Mouse (Mus musculus) MEL (cell line): ENCODE measurements at regions not wholly inside any gene's neighbourhood (a gene's known extent, or its start where the extent isn't known, plus 50 kb on each side); places are given as distances from the start of the nearest gene placed in this dataset.

ENCODE experiments used
- DNase-seq: peaks from one replicate; pipeline ENCODE4 v3.0.0; 2011; ENCODE audit warnings: low read depth, low spot score
- H3K27ac ChIP-seq: 2 replicates; pipeline ENCODE4 v1.5.1; 2012; ENCODE audit warnings: low read depth, mild to moderate bottlenecking, control low read depth, low read length, moderate library complexity; ENCODE audit not compliant: control insufficient read depth
- H3K27me3 ChIP-seq, 2 experiments: fragments of 150-350 bp in 1 of 2; sonication (generic) in 1 of 2; 2 replicates each; pipeline ENCODE4 v1.6.1; 2012; ENCODE audit warnings: low read length in 2 of 2, mild to moderate bottlenecking in 2 of 2, improper control_type of control experiment in 1 of 2, moderate library complexity in 1 of 2; ENCODE audit not compliant: insufficient read depth in 2 of 2, control insufficient read depth in 1 of 2
- H3K36me3 ChIP-seq, 2 experiments: 2 replicates each; pipeline ENCODE4 v1.6.1; 2012 to 2014; ENCODE audit warnings: low read length in 2 of 2, improper control_type of control experiment in 1 of 2, inconsistent platforms in 1 of 2, mild to moderate bottlenecking in 1 of 2; ENCODE audit not compliant: insufficient read depth in 2 of 2, control insufficient read depth in 1 of 2
- H3K4me1 ChIP-seq, 2 experiments: fragments of 150-350 bp in 1 of 2; sonication (generic) in 1 of 2; 2 replicates each; pipeline ENCODE4 v1.6.1; 2012; ENCODE audit warnings: low read length in 2 of 2, improper control_type of control experiment in 1 of 2, mild to moderate bottlenecking in 1 of 2; ENCODE audit not compliant: insufficient read depth in 2 of 2, control insufficient read depth in 1 of 2
- H3K4me3 ChIP-seq, 2 experiments: fragments of 150-350 bp in 1 of 2; sonication (generic) in 1 of 2; 2 replicates each; pipeline ENCODE4 v1.5.1; 2012; ENCODE audit warnings: low read depth in 2 of 2, low read length in 2 of 2, mild to moderate bottlenecking in 2 of 2, moderate library complexity in 2 of 2, control low read depth in 1 of 2, improper control_type of control experiment in 1 of 2; ENCODE audit not compliant: control insufficient read depth in 1 of 2, insufficient read depth in 1 of 2
- H3K79me2 ChIP-seq: 2 replicates; pipeline ENCODE4 v1.6.1; 2012; ENCODE audit warnings: mild to moderate bottlenecking, low read length, moderate library complexity; ENCODE audit not compliant: control insufficient read depth, poor library complexity, insufficient read depth
- H3K9ac ChIP-seq: 2 replicates; pipeline ENCODE4 v1.6.1; 2012; ENCODE audit warnings: low read depth, mild to moderate bottlenecking, control low read depth, low read length, moderate library complexity; ENCODE audit not compliant: control insufficient read depth, poor library complexity, severe bottlenecking
- H3K9me3 ChIP-seq: fragments of 150-350 bp; sonication (generic); replicated peaks from 2 replicates; pipeline ENCODE4 v1.6.1; 2012; ENCODE audit warnings: mild to moderate bottlenecking, low read length, improper control_type of control experiment, moderate library complexity; ENCODE audit not compliant: insufficient read depth
- CHD2 ChIP-seq: IDR thresholded peaks from 2 replicates; pipeline ENCODE4 v1.6.1; 2011; ENCODE audit warnings: low read length, improper control_type of control experiment
- CTCF ChIP-seq, 3 experiments: IDR thresholded peaks in 2 of 3; conservative IDR thresholded peaks in 1 of 3; 2 replicates each; pipeline ENCODE4 v1.5.1; 2011 to 2012; ENCODE audit warnings: low read length in 3 of 3, low read depth in 2 of 3, mild to moderate bottlenecking in 2 of 3, improper control_type of control experiment in 1 of 3, inconsistent platforms in 1 of 3, mixed read lengths in 1 of 3, moderate library complexity in 1 of 3; ENCODE audit not compliant: control insufficient read depth in 1 of 3, insufficient read depth in 1 of 3, poor library complexity in 1 of 3, severe bottlenecking in 1 of 3
- E2F4 ChIP-seq: IDR thresholded peaks from 2 replicates; pipeline ENCODE4 v1.6.1; 2011; ENCODE audit warnings: low read depth, low read length, improper control_type of control experiment, borderline replicate concordance
- MYC ChIP-seq: IDR thresholded peaks from 2 replicates; pipeline ENCODE4 v1.6.1; 2011; ENCODE audit warnings: low read depth, mild to moderate bottlenecking, low read length, improper control_type of control experiment, moderate library complexity
- NRF1 ChIP-seq: IDR thresholded peaks from 2 replicates; pipeline ENCODE4 v1.6.1; 2014; ENCODE audit warnings: low read depth, mild to moderate bottlenecking, inconsistent platforms, low read length, improper control_type of control experiment, moderate library complexity; ENCODE audit not compliant: poor library complexity, insufficient read depth, severe bottlenecking
- POLR2A ChIP-seq, 2 experiments: IDR thresholded peaks; 2 replicates each; pipeline ENCODE4 v1.6.1; 2011 to 2012; ENCODE audit warnings: low read length in 2 of 2, mild to moderate bottlenecking in 2 of 2, control low read depth in 1 of 2, improper control_type of control experiment in 1 of 2, low read depth in 1 of 2, moderate library complexity in 1 of 2; ENCODE audit not compliant: control insufficient read depth in 1 of 2, insufficient read depth in 1 of 2, poor library complexity in 1 of 2
- POLR2AphosphoS2 ChIP-seq: IDR thresholded peaks from 2 replicates; pipeline ENCODE4 v1.6.1; 2011; ENCODE audit warnings: low read length, improper control_type of control experiment
- RAD21 ChIP-seq: IDR thresholded peaks from 2 replicates; pipeline ENCODE4 v1.6.1; 2011; ENCODE audit warnings: mild to moderate bottlenecking, low read depth, low read length, improper control_type of control experiment
- RCOR1 ChIP-seq: IDR thresholded peaks from 2 replicates; pipeline ENCODE4 v1.6.1; 2012; ENCODE audit warnings: low read depth, mild to moderate bottlenecking, inconsistent platforms, low read length, improper control_type of control experiment
- SMC3 ChIP-seq: IDR thresholded peaks from 2 replicates; pipeline ENCODE4 v1.6.1; 2011; ENCODE audit warnings: low read depth, low read length, improper control_type of control experiment
- USF1 ChIP-seq: IDR thresholded peaks from 2 replicates; pipeline ENCODE4 v1.6.1; 2014; ENCODE audit warnings: low read depth, mild to moderate bottlenecking, inconsistent platforms, low read length, improper control_type of control experiment, moderate library complexity
- ZMIZ1 ChIP-seq: IDR thresholded peaks from 2 replicates; pipeline ENCODE4 v1.6.1; 2012; ENCODE audit warnings: low read depth, mild to moderate bottlenecking, inconsistent platforms, low read length, improper control_type of control experiment, moderate library complexity

- no peak for TF ChIP-seq E2F4
- TF ChIP-seq CTCF (IDR thresholded peaks at IDR 0.05 in 2 of 3, conservative IDR thresholded peaks at IDR 0.05 in 1 of 3; ENCODE audit: control insufficient read depth in 1 of 3, insufficient read depth in 1 of 3, low read depth in 2 of 3, low read length in 3 of 3, poor library complexity in 1 of 3, severe bottlenecking in 1 of 3): peak in 1 of 3 experiments; percentile 44; a peak in 2 of 6 replicates
- no peak for TF ChIP-seq NRF1
- peak; percentile 55 for TF ChIP-seq SMC3
- no peak for TF ChIP-seq CHD2
- peak; percentile 47 for TF ChIP-seq RAD21
- Histone ChIP-seq H3K27ac (no peak overlapping the region), H3K4me1 (no peaks in the 10 kb centered on the region), H3K79me2 (no peaks in the 10 kb centered on the region), H3K36me3 (no peaks in the 10 kb centered on the region), H3K27me3 (no peaks in the 10 kb centered on the region), H3K4me3 (no peak overlapping the region), H3K9me3 (no peaks in the 10 kb centered on the region), H3K9ac (no peak overlapping the region)
- no peak for DNase-seq
These were observed 75.6 kb downstream of the Otud1 start for GRCm38 (mm10) chr2:19732922-19733859.

DNA sequence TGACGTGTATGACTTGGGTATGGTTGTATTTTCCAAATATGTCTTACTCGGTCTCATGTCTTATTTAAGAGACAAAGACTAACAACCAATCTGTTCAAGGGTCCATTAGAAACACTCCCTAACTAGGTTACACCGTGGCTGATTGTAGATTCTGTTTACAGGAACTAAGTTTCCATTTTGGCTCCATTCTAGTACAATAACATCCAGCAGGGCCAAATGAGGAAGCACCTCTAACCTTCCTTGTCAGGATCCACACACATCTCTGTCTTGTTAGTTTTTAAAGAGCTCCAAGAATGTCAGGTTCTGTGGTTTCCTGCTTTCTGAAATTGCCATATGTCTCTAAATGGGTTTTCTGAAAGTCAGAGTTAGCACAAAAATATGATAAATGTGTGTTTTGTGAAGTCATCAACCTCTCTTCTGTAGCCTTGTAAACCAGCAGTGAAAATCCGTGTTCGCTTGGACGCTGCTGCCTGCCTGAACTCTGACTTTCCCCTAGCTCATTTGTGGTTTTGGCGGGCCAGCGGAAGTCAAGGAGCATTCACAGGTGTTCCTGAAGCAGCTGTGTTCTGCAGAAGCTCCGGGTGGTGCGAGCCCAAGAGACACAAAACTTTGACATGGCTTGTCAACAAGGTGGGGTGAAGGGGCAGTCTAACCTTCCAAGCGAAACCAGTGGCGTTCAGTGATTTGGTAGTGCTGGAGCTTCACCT is 76.8 kb downstream of the Otud1 start:
- DNase-seq: no peak
- no peaks in the 10 kb centered on the region for H3K27me3 ChIP-seq
- H3K4me1 ChIP-seq: no peaks in the 10 kb centered on the region
- TF ChIP-seq POLR2A (IDR thresholded peaks at IDR 0.05; ENCODE audit: control insufficient read depth in 1 of 2, insufficient read depth in 1 of 2, low read depth in 1 of 2, low read length in 2 of 2, poor library complexity in 1 of 2) (no peak), MYC (no peak), SMC3 (no peak), ZMIZ1 (no peak), POLR2AphosphoS2 (no peak), RCOR1 (no peak)
- TF ChIP-seq, all 39 proteins: peak for 0
- Histone ChIP-seq H3K9me3 (no peaks in the 10 kb centered on the region), H3K4me3 (no peak overlapping the region), H3K36me3 (no peaks in the 10 kb centered on the region), H3K27ac (no peak overlapping the region), H3K79me2 (no peaks in the 10 kb centered on the region), H3K9ac (no peak overlapping the region)

- no peaks in the 10 kb centered on the region for H3K4me1 ChIP-seq
- no peaks in the 10 kb centered on the region; a peak in 1 of 4 replicates for H3K27me3 ChIP-seq
- H3K4me3 ChIP-seq: no peak overlapping the region
- peak; percentile 15 for DNase-seq
- no peak for TF ChIP-seq USF1
- TF ChIP-seq CTCF (IDR thresholded peaks at IDR 0.05 in 2 of 3, conservative IDR thresholded peaks at IDR 0.05 in 1 of 3; ENCODE audit: control insufficient read depth in 1 of 3, insufficient read depth in 1 of 3, low read depth in 2 of 3, low read length in 3 of 3, poor library complexity in 1 of 3, severe bottlenecking in 1 of 3): peak; percentile 12 to 24 (median 23); a peak in 3 of 6 replicates
- no peaks in the 10 kb centered on the region for H3K79me2 ChIP-seq
- no peaks in the 10 kb centered on the region for H3K9me3 ChIP-seq
- H3K9ac ChIP-seq: no peak overlapping the region
- no peak overlapping the region for H3K27ac ChIP-seq
- H3K36me3 ChIP-seq: no peaks in the 10 kb centered on the region
These were observed 84.0 kb downstream of the Otud1 start for GRCm38 (mm10) chr2:19741508-19741907.
